Mouse (Mus musculus): ENCODE data around the gene Arhgap15. TPM values are rescaled to one million over a fixed set of nuclear protein-coding genes. Genes with fewer than 3 reads are reported as not detected.

Arhgap15 gene
- total RNA-seq, 1 experiment, result not detected

- H3K36me3 ChIP-seq (ENCODE audit: control insufficient read depth, insufficient read depth, low read length, poor library complexity, severe bottlenecking), result no peaks in the 10 kb centered on the region
- H3K4me3 ChIP-seq (ENCODE audit: insufficient read depth in 1 of 2, low read depth in 1 of 2, low read length in 2 of 2, poor library complexity in 1 of 2, severe bottlenecking in 1 of 2), result no peak overlapping the region
- no peaks in the 10 kb centered on the region for H3K9me3 ChIP-seq (ENCODE audit: control insufficient read depth, insufficient read depth, low read depth, low read length)
- TF ChIP-seq CHD2 (IDR thresholded peaks at IDR 0.05; ENCODE audit: low read depth, low read length), result no peak
- TF ChIP-seq MAFK (IDR thresholded peaks at IDR 0.05; ENCODE audit: insufficient read depth, low read depth, low read length), result no peak
- no peak for TF ChIP-seq ZNF384 (IDR thresholded peaks at IDR 0.05; ENCODE audit: low read depth, low read length)
- no peak for TF ChIP-seq ZC3H11A (IDR thresholded peaks at IDR 0.05; ENCODE audit: borderline replicate concordance, low read depth, low read length)
- TF ChIP-seq HCFC1 (IDR thresholded peaks at IDR 0.05; ENCODE audit: borderline replicate concordance, insufficient read depth, low read length), result no peak
- DNase-seq (ENCODE audit: low read depth, low spot score), result no peak
- no peak overlapping the region for H3K27ac ChIP-seq (ENCODE audit: insufficient read depth, low read depth, low read length, poor library complexity, severe bottlenecking)
- no peaks in the 10 kb centered on the region for H3K4me1 ChIP-seq (ENCODE audit: control insufficient read depth in 2 of 2, insufficient read depth in 2 of 2, low read length in 2 of 2, poor library complexity in 1 of 2)
- H3K9ac ChIP-seq (ENCODE audit: insufficient read depth, low read depth, low read length, poor library complexity, severe bottlenecking), result no peak overlapping the region
- in situ Hi-C loops (cut with MboI; ENCODE audit: low sequenced_read_pairs in 2 of 2, unreplicated experiment in 2 of 2), result no loop called here
These were observed 650.7 kb downstream of the Arhgap15 start for GRCm38 (mm10) chr2:44399191-44399926.

GRCm38 (mm10) chr2:44401704-44402422 lies 653.2 kb downstream of the Arhgap15 start:
- DNase-seq (ENCODE audit: low read depth, low spot score), result no peak
- TF ChIP-seq HCFC1 (IDR thresholded peaks at IDR 0.05; ENCODE audit: borderline replicate concordance, insufficient read depth, low read length), result no peak
- TF ChIP-seq MAFK (IDR thresholded peaks at IDR 0.05; ENCODE audit: insufficient read depth, low read depth, low read length), result no peak
- no peak for TF ChIP-seq CHD2 (IDR thresholded peaks at IDR 0.05; ENCODE audit: low read depth, low read length)
- TF ChIP-seq ZNF384 (IDR thresholded peaks at IDR 0.05; ENCODE audit: low read depth, low read length), result no peak
- no peak for TF ChIP-seq ZC3H11A (IDR thresholded peaks at IDR 0.05; ENCODE audit: borderline replicate concordance, low read depth, low read length)

GRCm38 (mm10) chr2:44411660-44412059 lies 663.0 kb downstream of the Arhgap15 start:
- in situ Hi-C loops (cut with MboI; ENCODE audit: low sequenced_read_pairs in 2 of 2, unreplicated experiment in 2 of 2), result no loop called here
- Histone ChIP-seq H3K4me1 (ENCODE audit: control insufficient read depth in 2 of 2, insufficient read depth in 2 of 2, low read length in 2 of 2, poor library complexity in 1 of 2) (no peaks in the 10 kb centered on the region), H3K9ac (ENCODE audit: insufficient read depth, low read depth, low read length, poor library complexity, severe bottlenecking) (no peak overlapping the region)

More at GRCm38 (mm10) chr2:44401704-44402422, 653.2 kb downstream of the Arhgap15 start:
- Histone ChIP-seq H3K36me3 (ENCODE audit: control insufficient read depth, insufficient read depth, low read length, poor library complexity, severe bottlenecking) (no peaks in the 10 kb centered on the region), H3K27ac (ENCODE audit: insufficient read depth, low read depth, low read length, poor library complexity, severe bottlenecking) (no peak overlapping the region), H3K9me3 (ENCODE audit: control insufficient read depth, insufficient read depth, low read depth, low read length) (no peaks in the 10 kb centered on the region), H3K4me1 (ENCODE audit: control insufficient read depth in 2 of 2, insufficient read depth in 2 of 2, low read length in 2 of 2, poor library complexity in 1 of 2) (no peaks in the 10 kb centered on the region), H3K9ac (ENCODE audit: insufficient read depth, low read depth, low read length, poor library complexity, severe bottlenecking) (no peak overlapping the region), H3K4me3 (ENCODE audit: insufficient read depth in 1 of 2, low read depth in 1 of 2, low read length in 2 of 2, poor library complexity in 1 of 2, severe bottlenecking in 1 of 2) (no peak overlapping the region)
- in situ Hi-C loops (cut with MboI; ENCODE audit: low sequenced_read_pairs in 2 of 2, unreplicated experiment in 2 of 2), result no loop called here

GRCm38 (mm10) chr2:44416331-44416730 lies 667.7 kb downstream of the Arhgap15 start:
- Histone ChIP-seq H3K9ac (ENCODE audit: insufficient read depth, low read depth, low read length, poor library complexity, severe bottlenecking) (no peak overlapping the region), H3K27ac (ENCODE audit: insufficient read depth, low read depth, low read length, poor library complexity, severe bottlenecking) (no peak overlapping the region), H3K36me3 (ENCODE audit: control insufficient read depth, insufficient read depth, low read length, poor library complexity, severe bottlenecking) (no peaks in the 10 kb centered on the region), H3K9me3 (ENCODE audit: control insufficient read depth, insufficient read depth, low read depth, low read length) (no peaks in the 10 kb centered on the region), H3K4me1 (ENCODE audit: control insufficient read depth in 2 of 2, insufficient read depth in 2 of 2, low read length in 2 of 2, poor library complexity in 1 of 2) (no peaks in the 10 kb centered on the region), H3K4me3 (ENCODE audit: insufficient read depth in 1 of 2, low read depth in 1 of 2, low read length in 2 of 2, poor library complexity in 1 of 2, severe bottlenecking in 1 of 2) (no peak overlapping the region)
- DNase-seq (ENCODE audit: low read depth, low spot score), result no peak
- TF ChIP-seq CHD2 (IDR thresholded peaks at IDR 0.05; ENCODE audit: low read depth, low read length), result no peak
- no peak for TF ChIP-seq MAFK (IDR thresholded peaks at IDR 0.05; ENCODE audit: insufficient read depth, low read depth, low read length)
- no peak for TF ChIP-seq ZC3H11A (IDR thresholded peaks at IDR 0.05; ENCODE audit: borderline replicate concordance, low read depth, low read length)
- no peak for TF ChIP-seq HCFC1 (IDR thresholded peaks at IDR 0.05; ENCODE audit: borderline replicate concordance, insufficient read depth, low read length)
- no peak for TF ChIP-seq ZNF384 (IDR thresholded peaks at IDR 0.05; ENCODE audit: low read depth, low read length)
- in situ Hi-C loops (cut with MboI; ENCODE audit: low sequenced_read_pairs in 2 of 2, unreplicated experiment in 2 of 2), result no loop called here

More at GRCm38 (mm10) chr2:44411660-44412059, 663.0 kb downstream of the Arhgap15 start:
- H3K4me3 ChIP-seq (ENCODE audit: insufficient read depth in 1 of 2, low read depth in 1 of 2, low read length in 2 of 2, poor library complexity in 1 of 2, severe bottlenecking in 1 of 2), result no peak overlapping the region
- H3K9me3 ChIP-seq (ENCODE audit: control insufficient read depth, insufficient read depth, low read depth, low read length), result no peaks in the 10 kb centered on the region
- no peak for DNase-seq (ENCODE audit: low read depth, low spot score)
- no peaks in the 10 kb centered on the region for H3K36me3 ChIP-seq (ENCODE audit: control insufficient read depth, insufficient read depth, low read length, poor library complexity, severe bottlenecking)
- no peak for TF ChIP-seq ZNF384 (IDR thresholded peaks at IDR 0.05; ENCODE audit: low read depth, low read length)
- no peak for TF ChIP-seq HCFC1 (IDR thresholded peaks at IDR 0.05; ENCODE audit: borderline replicate concordance, insufficient read depth, low read length)
- no peak for TF ChIP-seq ZC3H11A (IDR thresholded peaks at IDR 0.05; ENCODE audit: borderline replicate concordance, low read depth, low read length)
- no peak for TF ChIP-seq CHD2 (IDR thresholded peaks at IDR 0.05; ENCODE audit: low read depth, low read length)
- TF ChIP-seq MAFK (IDR thresholded peaks at IDR 0.05; ENCODE audit: insufficient read depth, low read depth, low read length), result no peak
- H3K27ac ChIP-seq (ENCODE audit: insufficient read depth, low read depth, low read length, poor library complexity, severe bottlenecking), result no peak overlapping the region
